Mouse (Mus musculus): ENCODE results near the gene Alkbh5. TPM values are rescaled to one million over a fixed set of nuclear protein-coding genes. Genes with fewer than 3 reads are reported as not detected.

Alkbh5 gene
- total RNA-seq (2021), result 10 to 100 TPM; 39.0 to 40.1 TPM
- long read RNA-seq, full-length matches to known transcripts, result 11 of 13 reads
- long read RNA-seq, partial matches to known transcripts, result 0 of 13 reads
- long read RNA-seq, other reads (novel, unspliced or antisense), result 2 of 13 reads

- DNase-seq (ENCODE audit: low spot score in 2 of 2), result peak; percentile 43 to 49
Observed at GRCm38 (mm10) chr11:60536180-60536858, at the start of gene Alkbh5. TSS of gene Alkbh5 (plus strand) at chr11:60536381.

GRCm38 (mm10) chr11:60492726-60493125 lies 43.5 kb upstream of the Alkbh5 start:
- DNase-seq (ENCODE audit: low spot score in 2 of 2), result no peak

GRCm38 (mm10) chr11:60495692-60496091 lies 40.5 kb upstream of the Alkbh5 start:
- no peak for DNase-seq (ENCODE audit: low spot score in 2 of 2)

GRCm38 (mm10) chr11:60507281-60507680 lies 28.9 kb upstream of the Alkbh5 start:
- no peak for DNase-seq (ENCODE audit: low spot score in 2 of 2)

GRCm38 (mm10) chr11:60508950-60509349 lies 27.2 kb upstream of the Alkbh5 start:
- DNase-seq (ENCODE audit: low spot score in 2 of 2), result no peak

- no peak for DNase-seq (ENCODE audit: low spot score in 2 of 2)
Observed at GRCm38 (mm10) chr11:60509500-60509899, 26.7 kb upstream of the Alkbh5 start.

GRCm38 (mm10) chr11:60511893-60512292 lies 24.3 kb upstream of the Alkbh5 start:
- no peak for DNase-seq (ENCODE audit: low spot score in 2 of 2)

GRCm38 (mm10) chr11:60512520-60512919 lies 23.7 kb upstream of the Alkbh5 start:
- DNase-seq (ENCODE audit: low spot score in 2 of 2), result no peak

GRCm38 (mm10) chr11:60514941-60515340 lies 21.2 kb upstream of the Alkbh5 start:
- no peak for DNase-seq (ENCODE audit: low spot score in 2 of 2)

- DNase-seq (ENCODE audit: low spot score in 2 of 2), result no peak
Observed at GRCm38 (mm10) chr11:60518305-60518704, 17.9 kb upstream of the Alkbh5 start.

- DNase-seq (ENCODE audit: low spot score in 2 of 2), result no peak
Observed at GRCm38 (mm10) chr11:60522027-60522426, 14.2 kb upstream of the Alkbh5 start.

GRCm38 (mm10) chr11:60522661-60523365 lies 13.4 kb upstream of the Alkbh5 start:
- DNase-seq (ENCODE audit: low spot score in 2 of 2), result no peak

GRCm38 (mm10) chr11:60526461-60526860 lies 9.7 kb upstream of the Alkbh5 start:
- no peak for DNase-seq (ENCODE audit: low spot score in 2 of 2)

- no peak for DNase-seq (ENCODE audit: low spot score in 2 of 2)
Observed at GRCm38 (mm10) chr11:60535676-60536075, 505 bp upstream of the Alkbh5 start.

- DNase-seq (ENCODE audit: low spot score in 2 of 2), result peak; percentile 91 to 92
Observed at GRCm38 (mm10) chr11:60536859-60537467, 782 bp downstream of the Alkbh5 start.

GRCm38 (mm10) chr11:60537468-60538347 lies 1.5 kb downstream of the Alkbh5 start:
- DNase-seq (ENCODE audit: low spot score in 2 of 2), result peak; percentile 94 to 97

- DNase-seq (ENCODE audit: low spot score in 2 of 2), result peak; percentile 34 to 40
Observed at GRCm38 (mm10) chr11:60538371-60539281, 2.4 kb downstream of the Alkbh5 start.

- DNase-seq (ENCODE audit: low spot score in 2 of 2), result no peak
Observed at GRCm38 (mm10) chr11:60539540-60539939, 3.4 kb downstream of the Alkbh5 start.

GRCm38 (mm10) chr11:60540002-60540610 lies 3.9 kb downstream of the Alkbh5 start:
- no peak for DNase-seq (ENCODE audit: low spot score in 2 of 2)

- DNase-seq (ENCODE audit: low spot score in 2 of 2), result no peak
Observed at GRCm38 (mm10) chr11:60540761-60541160, 4.6 kb downstream of the Alkbh5 start.
